Mouse (Mus musculus): ENCODE measurements around the gene Abhd14b.

DNA sequence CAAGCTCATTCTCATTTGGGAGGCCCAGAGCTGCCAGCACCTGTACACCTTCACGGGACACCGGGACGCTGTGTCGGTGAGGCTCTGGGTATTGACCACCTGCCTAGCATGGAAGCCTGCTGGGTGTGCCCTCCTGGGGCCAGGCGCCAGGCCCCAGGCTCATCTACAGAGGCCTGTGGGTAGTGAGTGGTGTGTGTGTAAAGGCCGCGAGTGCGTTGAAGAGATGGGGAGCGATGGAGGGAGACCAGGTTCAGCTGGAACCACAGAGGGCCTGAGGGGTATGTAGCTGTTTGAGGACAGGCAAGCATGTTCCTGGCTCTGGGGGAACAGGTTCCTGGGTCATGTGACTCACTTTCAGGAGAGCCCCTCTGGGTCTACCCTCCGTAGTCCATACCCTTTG lies 35.9 kb downstream of the Abhd14b start:
- TF ChIP-seq CTCF (IDR thresholded peaks at IDR 0.05; ENCODE audit: low read depth, low read length) (no peak), POLR2A (IDR thresholded peaks at IDR 0.05; ENCODE audit: extremely low read depth, insufficient read depth, low read length) (no peak)
